Mouse (Mus musculus) lung, postnatal 0 days (tissue): ENCODE measurements around the gene Runx2. TPM values are rescaled to one million over a fixed set of nuclear protein-coding genes. Genes with fewer than 3 reads are reported as not detected.

Experiments
- ATAC-seq: fragments of 200-750 bp; cut with Nextera tagmentation; 2 replicates; pipeline ENCODE4 v1.8.0; 2017; ENCODE audit warnings: moderate library complexity
- DNase-seq: peaks from one replicate; pipeline ENCODE4 v3.0.0-alpha.2; 2016; ENCODE audit warnings: low spot score
- H3K27ac ChIP-seq: fragments of 300-500 bp; sonication (generic); 2 replicates; pipeline ENCODE4 v1.5.1; 2014; ENCODE audit warnings: antibody characterized with exemption, mild to moderate bottlenecking, low read length, mixed read lengths
- H3K27me3 ChIP-seq: fragments of 300-500 bp; sonication (generic); replicated peaks from 2 replicates; pipeline ENCODE4 v1.6.1; 2014; ENCODE audit warnings: low read length, mixed read lengths; ENCODE audit not compliant: insufficient read depth
- H3K36me3 ChIP-seq: fragments of 300-500 bp; sonication (generic); 2 replicates; pipeline ENCODE4 v1.6.1; 2014; ENCODE audit warnings: low read length, mixed read lengths; ENCODE audit not compliant: insufficient read depth
- H3K4me1 ChIP-seq: fragments of 300-500 bp; sonication (generic); 2 replicates; pipeline ENCODE4 v1.6.1; 2014; ENCODE audit warnings: antibody characterized with exemption, low read depth, low read length, mixed read lengths; ENCODE audit not compliant: insufficient read depth
- H3K4me2 ChIP-seq: fragments of 300-500 bp; sonication (generic); replicated peaks from 2 replicates; pipeline ENCODE4 v1.6.1; 2014; ENCODE audit warnings: low read depth, mild to moderate bottlenecking, low read length, moderate library complexity, mixed read lengths
- H3K4me3 ChIP-seq: fragments of 300-500 bp; sonication (generic); 2 replicates; pipeline ENCODE4 v1.5.1; 2014; ENCODE audit warnings: low read depth, low read length
- H3K9ac ChIP-seq: fragments of 300-500 bp; sonication (generic); replicated peaks from 2 replicates; pipeline ENCODE4 v1.6.1; 2014; ENCODE audit warnings: low read depth, mild to moderate bottlenecking
- H3K9me3 ChIP-seq: fragments of 300-500 bp; sonication (generic); 2 replicates; pipeline ENCODE4 v1.6.1; 2016; ENCODE audit warnings: low read length, mixed read lengths
- CTCF ChIP-seq: IDR thresholded peaks from 2 replicates; pipeline ENCODE4 v1.5.1; 2016; ENCODE audit warnings: antibody characterized with exemption, mild to moderate bottlenecking
- EP300 ChIP-seq: IDR thresholded peaks from 2 replicates; pipeline ENCODE4 v1.6.1; 2016; ENCODE audit warnings: antibody characterized with exemption, mild to moderate bottlenecking, control low read depth
- WGBS: fragments of 180-500 bp; shearing (Covaris S2); extraction: QIAGEN DNeasy Blood & Tissue Kit; methylation state at CpG from one replicate; pipeline ENCODE4 v1.1.7; 2014; 5-methylcytosine and 5-hydroxymethylcytosine counted together
- polyA plus RNA-seq: library from polyadenylated mRNA; unstranded; fragments of >200 nt; fragmentation: Nextera tagmentation; extraction: Ambion mirVana; gene quantifications from 2 replicates; pipeline ENCODE4 v1.2.1, GENCODE M21; 2015

Runx2 gene
- polyA plus RNA-seq, 1 experiment from 2014 or later: 1.1 TPM

DNA sequence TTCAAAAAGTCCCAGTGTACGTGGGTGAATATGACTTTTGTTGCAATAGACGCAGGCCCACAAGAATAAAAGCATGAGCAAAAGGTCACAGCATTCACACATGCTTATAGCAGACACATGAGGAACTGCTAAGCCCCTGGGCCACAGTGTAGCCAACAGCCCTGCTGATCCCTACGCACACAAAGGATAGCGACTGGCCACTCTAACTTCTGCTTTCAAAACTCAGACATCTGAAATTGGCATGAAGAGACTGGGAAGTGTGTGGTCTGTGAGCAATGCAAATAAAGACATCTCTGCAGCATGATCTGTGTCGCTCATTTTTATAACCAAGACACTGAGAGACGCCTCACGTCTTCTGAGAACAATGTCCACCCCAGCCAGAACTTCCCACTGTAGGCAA, 150.7 kb downstream of the Runx2 start:
- H3K4me3 ChIP-seq: no peak overlapping the region
- H3K36me3 ChIP-seq: no peaks in the 10 kb centered on the region
- 76% methylated on average over 7 of the region's 7 CpGs for WGBS
- H3K4me1 ChIP-seq: no peaks in the 10 kb centered on the region
- DNase-seq: peak; percentile 18
- H3K9ac ChIP-seq: no peak overlapping the region
- ATAC-seq: no peak
- H3K27ac ChIP-seq: no peak overlapping the region
- TF ChIP-seq EP300 (no peak), CTCF (no peak)
- H3K9me3 ChIP-seq: no peaks in the 10 kb centered on the region
- no peaks in the 10 kb centered on the region for H3K27me3 ChIP-seq
- H3K4me2 ChIP-seq: no peak overlapping the region

DNA sequence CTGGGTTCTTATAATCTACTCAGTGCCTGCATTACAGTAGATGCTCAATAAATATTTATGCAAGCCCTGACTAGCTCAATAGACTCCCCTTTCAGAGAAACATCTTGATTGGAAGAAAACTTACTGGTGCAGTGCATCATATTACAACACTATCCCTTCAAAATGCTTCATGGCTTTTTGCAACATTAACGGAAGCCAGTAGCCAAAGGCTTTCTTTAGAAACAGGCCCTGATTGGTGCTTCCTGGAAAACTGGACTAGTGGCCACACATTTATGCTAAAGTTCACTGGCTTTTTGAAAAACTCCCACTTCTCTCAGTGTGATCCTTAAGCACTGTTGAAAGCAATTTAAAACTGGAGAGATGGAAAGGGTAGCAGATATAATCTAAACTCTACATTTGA, 151.4 kb downstream of the Runx2 start:
- Histone ChIP-seq H3K36me3 (no peaks in the 10 kb centered on the region), H3K4me1 (no peaks in the 10 kb centered on the region), H3K27me3 (no peaks in the 10 kb centered on the region), H3K27ac (no peak overlapping the region), H3K4me3 (no peak overlapping the region), H3K9me3 (no peaks in the 10 kb centered on the region), H3K9ac (no peak overlapping the region), H3K4me2 (no peak overlapping the region)
- ATAC-seq: no peak
- 56% methylated on average over 1 of the region's 1 CpGs for WGBS
- no peak for TF ChIP-seq CTCF
- no peak for TF ChIP-seq EP300
- peak; percentile 14 for DNase-seq

DNA sequence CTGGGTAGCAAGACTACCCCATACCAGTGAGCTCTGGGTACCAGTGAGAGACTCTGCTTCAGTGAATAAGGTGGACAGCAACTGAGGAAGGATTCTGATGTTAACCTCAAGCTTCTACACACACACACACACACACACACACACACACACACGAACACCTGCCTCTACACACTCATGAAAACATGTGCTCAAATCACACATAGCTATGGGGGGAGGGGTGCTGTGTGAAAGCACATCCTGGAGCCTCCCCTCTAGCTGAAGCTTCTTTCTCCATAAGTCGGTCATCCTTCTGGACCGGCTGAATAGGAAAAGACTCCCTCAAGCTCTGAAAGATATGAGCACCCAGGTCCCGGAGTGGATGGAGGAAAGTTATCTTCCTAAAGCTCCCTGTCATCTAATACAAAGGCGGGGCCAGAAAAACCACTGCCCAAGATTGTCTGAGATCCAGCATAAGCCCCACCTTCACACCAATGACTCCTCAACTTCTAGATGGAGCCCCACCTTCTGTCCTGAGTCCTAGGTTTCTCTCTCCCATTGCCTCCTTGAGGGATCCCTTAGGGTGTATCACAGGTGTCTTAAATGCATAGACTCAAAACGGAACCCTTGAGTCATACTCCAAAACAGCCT, 152.4 kb downstream of the Runx2 start:
- no peak overlapping the region for H3K4me2 ChIP-seq
- H3K9me3 ChIP-seq: no peaks in the 10 kb centered on the region
- H3K27ac ChIP-seq: no peak overlapping the region
- no peak overlapping the region for H3K9ac ChIP-seq
- no peaks in the 10 kb centered on the region for H3K36me3 ChIP-seq
- 90% methylated on average over 6 of the region's 6 CpGs for WGBS
- no peaks in the 10 kb centered on the region for H3K27me3 ChIP-seq
- ATAC-seq (no peak), DNase-seq (no peak)
- H3K4me3 ChIP-seq: no peak overlapping the region
- no peaks in the 10 kb centered on the region for H3K4me1 ChIP-seq
- TF ChIP-seq CTCF (no peak), EP300 (no peak)

DNA sequence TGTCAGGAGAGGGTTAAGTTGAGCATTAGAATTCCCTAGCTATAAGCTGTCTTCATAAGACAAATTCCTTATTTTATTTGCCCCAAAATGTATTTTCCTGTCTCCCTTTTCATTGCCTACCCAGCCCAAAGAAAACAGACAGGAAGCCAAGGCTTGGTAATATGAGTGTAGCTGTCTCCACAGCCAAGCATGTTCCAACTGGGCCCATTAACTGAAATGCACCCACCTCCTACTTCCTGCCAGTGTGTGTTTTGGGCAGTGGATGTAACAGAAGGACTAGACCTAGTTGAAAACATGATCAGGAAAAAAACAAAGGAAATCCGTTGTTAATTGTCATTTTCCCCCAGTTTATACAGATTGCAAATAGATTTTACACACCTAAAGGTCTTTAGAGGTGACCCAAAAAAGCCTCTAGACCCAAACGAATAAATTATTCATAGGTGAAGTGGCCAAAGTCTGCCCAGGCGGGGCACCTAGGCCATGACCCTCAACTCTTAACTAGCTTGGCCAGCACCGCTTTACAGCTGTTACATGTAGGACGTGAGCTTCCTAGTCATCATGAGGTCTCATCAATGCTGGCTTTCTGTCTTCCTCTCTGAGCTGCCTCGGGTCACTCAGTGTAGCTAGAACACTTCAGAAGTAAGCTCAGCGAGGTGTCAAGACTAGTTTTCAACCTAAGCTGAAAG, 154.3 kb downstream of the Runx2 start:
- ATAC-seq (no peak), DNase-seq (no peak)
- WGBS: 63% methylated on average over 7 of the region's 7 CpGs
- H3K36me3 ChIP-seq: no peaks in the 10 kb centered on the region
- no peak overlapping the region for H3K9ac ChIP-seq
- H3K27ac ChIP-seq: no peak overlapping the region
- H3K4me1 ChIP-seq: no peaks in the 10 kb centered on the region
- H3K4me3 ChIP-seq: no peak overlapping the region
- H3K27me3 ChIP-seq: no peaks in the 10 kb centered on the region
- TF ChIP-seq EP300 (no peak), CTCF (no peak)
- no peak overlapping the region for H3K4me2 ChIP-seq
- no peaks in the 10 kb centered on the region for H3K9me3 ChIP-seq

DNA sequence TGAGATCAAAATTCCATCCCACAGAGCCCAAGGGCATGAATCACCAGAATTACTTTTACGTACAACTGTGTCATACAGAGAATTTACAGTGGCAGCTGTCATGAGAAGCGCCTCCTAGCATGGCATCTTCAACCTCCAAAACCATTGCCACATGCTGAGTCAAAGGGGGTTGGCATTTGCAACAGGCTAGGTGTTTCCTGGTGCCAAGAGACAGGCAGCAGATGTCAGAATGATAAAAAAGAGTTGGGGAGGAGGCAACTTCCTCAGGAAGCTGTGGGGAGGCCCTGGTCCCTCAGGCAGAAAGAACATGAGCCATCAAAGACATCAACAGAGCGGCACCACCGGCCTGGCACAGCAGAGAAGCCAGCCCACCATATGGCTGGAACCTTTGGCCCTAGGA, 160.1 kb downstream of the Runx2 start:
- no peaks in the 10 kb centered on the region for H3K9me3 ChIP-seq
- no peaks in the 10 kb centered on the region for H3K36me3 ChIP-seq
- no peaks in the 10 kb centered on the region for H3K27me3 ChIP-seq
- ATAC-seq: peak; percentile 33; the same call in 1 of the 2 replicates
- DNase-seq: peak; percentile 28
- H3K9ac ChIP-seq: no peak overlapping the region
- H3K4me2 ChIP-seq: no peak overlapping the region
- H3K4me3 ChIP-seq: no peak overlapping the region
- 75% methylated on average over 4 of the region's 4 CpGs for WGBS
- no peak overlapping the region for H3K27ac ChIP-seq
- no peaks in the 10 kb centered on the region for H3K4me1 ChIP-seq
- TF ChIP-seq EP300 (no peak), CTCF (no peak)

DNA sequence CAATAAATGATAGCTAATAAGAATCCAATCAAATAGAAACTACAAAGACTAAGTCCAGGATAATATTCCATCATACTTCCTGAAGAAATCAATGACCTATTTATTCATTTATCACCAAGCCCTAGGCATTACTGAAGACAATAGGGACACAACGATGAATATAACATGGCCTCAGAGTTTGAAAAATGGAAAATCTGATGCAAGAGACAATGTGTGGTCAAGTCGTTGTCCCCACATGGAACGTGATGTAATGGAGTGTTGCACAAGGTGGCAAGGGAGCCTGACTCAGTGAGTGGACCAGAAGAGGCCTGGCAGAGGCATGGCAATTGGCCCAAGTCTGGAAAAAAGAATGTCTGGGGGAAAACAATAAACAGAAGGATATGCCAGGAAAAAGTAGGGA, 161.5 kb downstream of the Runx2 start:
- Histone ChIP-seq H3K4me3 (no peak overlapping the region), H3K27me3 (no peaks in the 10 kb centered on the region), H3K36me3 (no peaks in the 10 kb centered on the region), H3K9ac (no peak overlapping the region), H3K27ac (no peak overlapping the region), H3K9me3 (no peaks in the 10 kb centered on the region), H3K4me1 (no peaks in the 10 kb centered on the region), H3K4me2 (no peak overlapping the region)
- no peak for TF ChIP-seq CTCF
- TF ChIP-seq EP300: 0 out of 2 replicates have a peak, but pooled peaks have one; percentile 12
- WGBS: 60% methylated on average over 3 of the region's 3 CpGs
- ATAC-seq (no peak), DNase-seq (no peak)
